Mouse (Mus musculus): Measurements from ENCODE around the gene Gm13275.
"Not testable (repeated sequence)": the region's sequence is repeated elsewhere in the genome, so short reads cannot be mapped to it uniquely, and the experiment has no call there.

Gene Gm13275

GRCm38 (mm10) chr4:88791250-88791649 lies 3.0 kb upstream of the Gm13275 start, which contains the start of gene Gm13278:
Gene Gm13278 (plus strand): TSS chr4:88791550.
- DNase-seq (ENCODE audit: extremely low spot score, low read depth, low spot score), result not testable (repeated sequence)

DNA sequence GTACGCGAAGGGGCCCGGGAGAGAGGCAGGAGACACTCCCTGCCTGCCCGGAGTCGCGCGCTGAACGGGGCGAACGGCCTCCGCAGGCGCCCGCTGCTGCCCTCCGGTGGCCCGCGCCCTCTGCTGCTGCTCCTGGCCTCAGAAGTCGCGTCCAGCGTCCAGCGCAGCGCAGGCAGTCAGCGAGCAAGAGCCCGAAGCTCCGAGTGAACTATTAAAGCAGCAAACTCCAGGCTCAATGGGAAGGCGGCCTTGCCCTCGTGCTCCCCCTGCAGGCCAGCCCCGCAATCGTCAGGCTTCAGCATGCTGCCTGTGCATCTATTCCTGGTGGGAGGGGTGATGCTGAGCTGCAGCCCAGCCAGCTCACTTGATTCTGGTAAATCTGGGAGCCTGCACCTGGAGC lies 2.8 kb downstream of the Gm13275 start, which contains the start of gene Gm13279:
Gm13279 (plus strand) TSS at position 301 of the 400 bp plus-strand sequence.
- DNase-seq (ENCODE audit: extremely low spot score, low read depth, low spot score), result not testable (repeated sequence)

GRCm38 (mm10) chr4:88799365-88799764 lies 5.1 kb downstream of the Gm13275 start, which contains the start of gene Gm13285:
Gene Gm13285 (plus strand): TSS chr4:88799665.
- not testable (repeated sequence) for DNase-seq (ENCODE audit: extremely low spot score, low read depth, low spot score)

DNA sequence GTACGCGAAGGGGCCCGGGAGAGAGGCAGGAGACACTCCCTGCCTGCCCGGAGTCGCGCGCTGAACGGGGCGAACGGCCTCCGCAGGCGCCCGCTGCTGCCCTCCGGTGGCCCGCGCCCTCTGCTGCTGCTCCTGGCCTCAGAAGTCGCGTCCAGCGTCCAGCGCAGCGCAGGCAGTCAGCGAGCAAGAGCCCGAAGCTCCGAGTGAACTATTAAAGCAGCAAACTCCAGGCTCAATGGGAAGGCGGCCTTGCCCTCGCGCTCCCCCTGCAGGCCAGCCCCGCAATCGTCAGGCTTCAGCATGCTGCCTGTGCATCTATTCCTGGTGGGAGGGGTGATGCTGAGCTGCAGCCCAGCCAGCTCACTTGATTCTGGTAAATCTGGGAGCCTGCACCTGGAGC lies 8.7 kb downstream of the Gm13275 start, which contains the start of gene Gm13287:
Gm13287 (plus strand) TSS at position 301 of the 400 bp plus-strand sequence.
- DNase-seq (ENCODE audit: extremely low spot score, low read depth, low spot score), result not testable (repeated sequence)

GRCm38 (mm10) chr4:88805231-88805630 lies 10.9 kb downstream of the Gm13275 start, which contains the start of gene Gm13288:
Gene Gm13288 (plus strand): TSS chr4:88805531.
- DNase-seq (ENCODE audit: extremely low spot score, low read depth, low spot score), result not testable (repeated sequence)

GRCm38 (mm10) chr4:88805761-88806160 lies 11.5 kb downstream of the Gm13275 start:
- not testable (repeated sequence) for DNase-seq (ENCODE audit: extremely low spot score, low read depth, low spot score)

DNA sequence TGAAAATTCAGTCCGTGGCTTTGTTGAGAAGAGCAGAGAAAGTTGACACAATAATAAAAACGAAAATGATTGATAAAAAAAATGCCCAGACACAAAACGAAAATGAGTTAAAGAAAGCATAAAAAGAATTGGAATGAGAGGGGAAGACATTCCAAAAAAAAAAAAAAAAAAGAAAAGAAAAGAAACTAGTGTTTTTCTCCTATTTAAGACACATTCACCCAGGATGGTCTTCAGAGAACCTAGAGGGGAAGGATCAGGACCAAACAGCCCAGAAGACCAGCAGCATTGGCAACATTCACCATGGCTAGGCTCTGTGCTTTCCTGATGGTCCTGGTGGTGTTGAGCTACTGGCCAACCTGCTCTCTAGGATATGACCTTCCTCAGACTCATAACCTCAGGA lies 21.6 kb downstream of the Gm13275 start, which contains the start of gene Ifna7:
Ifna7 (plus strand) TSS at position 301 of the 400 bp plus-strand sequence.
- DNase-seq (ENCODE audit: extremely low spot score, low read depth, low spot score), result no peak

- no peak for DNase-seq (ENCODE audit: extremely low spot score, low read depth, low spot score)
These were observed 25.4 kb downstream of the Gm13275 start, which contains the start of gene Ifna11 for GRCm38 (mm10) chr4:88819659-88820058. Gene Ifna11 (plus strand): TSS chr4:88819959.

DNA sequence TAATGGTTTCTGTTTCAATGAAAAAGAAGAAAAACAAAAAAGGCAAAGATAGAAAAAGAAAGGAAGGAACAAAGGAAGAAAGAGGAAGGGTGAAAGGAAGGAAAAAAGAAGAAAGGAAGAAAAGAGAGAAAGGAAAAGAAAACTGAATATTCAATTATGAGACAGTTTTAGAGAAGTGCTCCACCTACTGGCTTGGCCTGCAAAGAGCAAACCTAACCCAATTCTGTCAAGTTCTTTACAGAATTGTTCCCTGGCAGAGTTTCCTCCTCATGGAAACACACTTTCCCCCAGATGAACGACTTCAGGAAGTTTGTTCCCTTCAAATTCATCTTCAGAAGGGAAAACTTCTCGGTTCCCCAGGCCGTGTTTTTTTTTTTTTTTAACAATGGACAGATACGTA lies 28.7 kb downstream of the Gm13275 start:
- DNase-seq (ENCODE audit: extremely low spot score, low read depth, low spot score), result no peak

- DNase-seq (ENCODE audit: extremely low spot score, low read depth, low spot score), result not testable (repeated sequence)
These were observed 32.8 kb downstream of the Gm13275 start, which contains the start of gene Ifna6 for GRCm38 (mm10) chr4:88827116-88827515. Gene Ifna6 (plus strand): TSS chr4:88827416.

- no peak for DNase-seq (ENCODE audit: extremely low spot score, low read depth, low spot score)
These were observed 36.2 kb downstream of the Gm13275 start for GRCm38 (mm10) chr4:88830523-88830922.

GRCm38 (mm10) chr4:88835225-88835624 lies 40.9 kb downstream of the Gm13275 start, which contains the start of gene Ifna5:
Gene Ifna5 (plus strand): TSS chr4:88835525.
- DNase-seq (ENCODE audit: extremely low spot score, low read depth, low spot score), result not testable (repeated sequence)

GRCm38 (mm10) chr4:88838828-88839227 lies 44.5 kb downstream of the Gm13275 start:
- no peak for DNase-seq (ENCODE audit: extremely low spot score, low read depth, low spot score)

DNA sequence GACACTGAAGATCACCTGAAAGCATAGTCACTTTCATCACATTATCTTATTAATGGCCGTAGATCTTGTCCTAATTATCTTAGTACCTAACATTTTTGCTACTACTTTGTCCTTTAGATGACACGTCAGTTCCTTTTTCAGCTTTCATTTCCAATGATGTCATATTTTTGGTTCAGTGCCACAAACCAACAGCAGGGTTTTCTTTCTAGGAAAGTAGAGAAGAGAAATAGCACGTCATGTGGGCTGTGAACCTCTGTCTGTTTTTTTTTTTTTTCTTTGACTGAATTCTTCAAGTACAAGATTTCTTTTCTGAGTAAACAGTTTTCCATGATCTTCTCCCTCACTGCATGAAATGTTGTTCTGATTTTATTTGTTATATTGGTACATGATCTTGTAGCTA lies 45.8 kb downstream of the Gm13275 start:
- DNase-seq (ENCODE audit: extremely low spot score, low read depth, low spot score), result no peak

DNA sequence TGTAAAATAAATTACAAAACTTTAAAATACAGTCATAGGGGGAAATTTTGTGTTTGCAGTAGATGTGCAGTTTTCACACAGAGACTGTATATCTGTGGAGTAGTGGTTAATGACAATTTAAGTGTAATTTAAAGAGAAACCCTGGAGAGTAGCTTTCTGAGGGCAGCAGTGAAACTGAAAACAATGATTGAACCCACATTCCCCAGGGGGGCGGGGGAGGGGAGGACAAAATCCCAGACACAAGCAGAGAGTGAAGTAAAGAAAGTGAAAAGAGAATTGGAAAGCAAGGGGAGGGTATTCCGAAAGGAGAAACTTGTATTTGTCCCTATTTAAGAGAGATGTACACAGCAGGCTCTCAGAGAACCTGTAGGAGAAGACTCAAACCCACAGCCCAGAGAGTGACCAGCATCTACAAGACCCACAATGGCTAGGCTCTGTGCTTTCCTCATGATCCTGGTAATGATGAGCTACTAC lies 47.2 kb downstream of the Gm13275 start, which contains the start of gene Ifna4:
Ifna4 (plus strand) TSS at position 424 of the 474 bp plus-strand sequence.
- no peak for DNase-seq (ENCODE audit: extremely low spot score, low read depth, low spot score)

All from hindlimb bud, embryonic 11.5 days (tissue).